Mouse (Mus musculus) hindbrain, embryonic 11.5 days (tissue): Measurements from ENCODE around the gene Prss38. TPM values are rescaled to one million over a fixed set of nuclear protein-coding genes. Genes with fewer than 3 reads are reported as not detected.

Experiments used
- ATAC-seq: fragments of 200-750 bp; cut with Nextera tagmentation; 2 replicates; pipeline ENCODE4 v1.8.0; 2017; ENCODE audit warnings: mild to moderate bottlenecking, moderate TSS enrichment, moderate library complexity; ENCODE audit not compliant: low FRiP score
- DNase-seq: peaks from one replicate; pipeline ENCODE4 v3.0.0-alpha.2; 2015; ENCODE audit warnings: low spot score
- H3K27ac ChIP-seq: fragments of 300-500 bp; sonication (generic); 2 replicates; pipeline ENCODE4 v1.5.1; 2014; ENCODE audit warnings: mild to moderate bottlenecking, low read depth, low read length
- H3K27me3 ChIP-seq: fragments of 300-500 bp; sonication (generic); 2 replicates; pipeline ENCODE4 v1.6.1; 2014; ENCODE audit warnings: mild to moderate bottlenecking, low read length, moderate library complexity, mixed read lengths; ENCODE audit not compliant: control insufficient read depth, insufficient read depth
- H3K36me3 ChIP-seq: fragments of 300-500 bp; sonication (generic); 2 replicates; pipeline ENCODE4 v1.6.1; 2014; ENCODE audit warnings: mild to moderate bottlenecking, low read length, moderate library complexity, mixed read lengths; ENCODE audit not compliant: control insufficient read depth, insufficient read depth
- H3K4me1 ChIP-seq: fragments of 300-500 bp; sonication (generic); replicated peaks from 2 replicates; pipeline ENCODE4 v1.6.1; 2014; ENCODE audit warnings: low read length, mixed read lengths; ENCODE audit not compliant: control insufficient read depth, insufficient read depth
- H3K4me2 ChIP-seq: fragments of 300-500 bp; sonication (generic); replicated peaks from 2 replicates; pipeline ENCODE4 v1.6.1; 2014; ENCODE audit warnings: mild to moderate bottlenecking, low read depth, low read length
- H3K4me3 ChIP-seq: fragments of 300-500 bp; sonication (generic); 2 replicates; pipeline ENCODE4 v1.5.1; 2014; ENCODE audit warnings: low read depth, low read length
- H3K9ac ChIP-seq: fragments of 300-500 bp; sonication (generic); 2 replicates; pipeline ENCODE4 v1.6.1; 2014; ENCODE audit warnings: low read depth, low read length
- H3K9me3 ChIP-seq: fragments of 300-500 bp; sonication (generic); 2 replicates; pipeline ENCODE4 v1.6.1; 2016; ENCODE audit warnings: low read length; ENCODE audit not compliant: control insufficient read depth
- WGBS: fragments of 180-500 bp; shearing (Covaris S2); extraction: QIAGEN DNeasy Blood & Tissue Kit; methylation state at CpG from one replicate; pipeline ENCODE4 v1.1.7; 2014; 5-methylcytosine and 5-hydroxymethylcytosine counted together
- polyA plus RNA-seq: library from polyadenylated mRNA; unstranded; fragments of >200 nt; fragmentation: Nextera tagmentation; extraction: Ambion mirVana; gene quantifications from 2 replicates; pipeline ENCODE4 v1.2.1, GENCODE M21; 2014

Prss38 gene
- polyA plus RNA-seq: not detected in 2 replicates

GRCm38 (mm10) chr11:59375475-59375874, at the start of gene Prss38:
TSS of gene Prss38 (minus strand) at chr11:59375657.
- H3K36me3 ChIP-seq: no peaks in the 10 kb centered on the region
- H3K9ac ChIP-seq: no peak within 1 kb of the TSS
- no peaks in the 10 kb centered on the region for H3K4me1 ChIP-seq
- no peak within 1 kb of the TSS for H3K4me2 ChIP-seq
- ATAC-seq (no peak), DNase-seq (no peak)
- WGBS: 73% methylated on average over 16 of the region's 16 CpGs
- H3K4me3 ChIP-seq: no peak within 1 kb of the TSS
- H3K9me3 ChIP-seq: no peaks in the 10 kb centered on the region
- H3K27ac ChIP-seq: no peak within 1 kb of the TSS
- no peaks in the 10 kb centered on the region for H3K27me3 ChIP-seq

DNA sequence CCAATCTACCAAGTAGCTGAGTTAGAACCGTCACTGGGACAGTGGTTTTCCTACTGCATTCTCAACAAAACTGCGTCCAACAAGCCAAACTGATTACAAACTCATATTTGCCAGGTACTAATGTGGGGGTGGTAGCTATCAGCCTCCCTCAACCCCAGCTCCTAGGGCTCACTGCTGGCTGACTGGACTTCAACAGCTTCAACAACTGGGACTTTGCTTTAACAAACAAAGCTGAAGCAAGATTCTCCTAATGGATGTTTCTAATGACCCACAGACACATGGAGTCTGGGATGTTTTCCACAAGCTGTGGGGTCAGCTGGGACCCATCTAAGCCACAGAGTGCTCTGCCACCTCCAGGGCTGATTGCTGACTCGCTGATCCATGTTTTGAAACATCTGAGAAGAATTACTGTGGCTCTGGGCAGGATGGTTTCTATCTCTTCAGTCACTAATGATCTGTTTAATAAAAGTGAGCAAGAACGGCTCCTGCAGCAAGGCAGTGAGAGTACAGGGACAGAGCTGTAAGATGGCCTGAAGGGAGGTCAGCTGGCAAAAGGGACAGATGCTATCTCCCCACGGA, 47.6 kb upstream of the Prss38 start:
- Histone ChIP-seq H3K9me3 (no peaks in the 10 kb centered on the region), H3K4me1 (no peaks in the 10 kb centered on the region), H3K4me3 (no peak overlapping the region), H3K27ac (no peak overlapping the region), H3K36me3 (peaks cover 5% of the 10 kb centered on the region; the same call in 1 of the 2 replicates), H3K27me3 (no peaks in the 10 kb centered on the region), H3K4me2 (no peak overlapping the region), H3K9ac (no peak overlapping the region)
- DNase-seq: no peak
- WGBS: 83% methylated on average over 5 of the region's 5 CpGs
- no peak for ATAC-seq

GRCm38 (mm10) chr11:59421967-59422366, 46.5 kb upstream of the Prss38 start:
- Histone ChIP-seq H3K36me3 (peaks cover 3% of the 10 kb centered on the region; the same call in 1 of the 2 replicates), H3K27me3 (no peaks in the 10 kb centered on the region), H3K9me3 (no peaks in the 10 kb centered on the region), H3K4me3 (no peak overlapping the region), H3K27ac (no peak overlapping the region), H3K9ac (no peak overlapping the region), H3K4me2 (no peak overlapping the region), H3K4me1 (no peaks in the 10 kb centered on the region)
- DNase-seq: no peak
- WGBS: 97% methylated on average over 2 of the region's 2 CpGs
- no peak for ATAC-seq

DNA sequence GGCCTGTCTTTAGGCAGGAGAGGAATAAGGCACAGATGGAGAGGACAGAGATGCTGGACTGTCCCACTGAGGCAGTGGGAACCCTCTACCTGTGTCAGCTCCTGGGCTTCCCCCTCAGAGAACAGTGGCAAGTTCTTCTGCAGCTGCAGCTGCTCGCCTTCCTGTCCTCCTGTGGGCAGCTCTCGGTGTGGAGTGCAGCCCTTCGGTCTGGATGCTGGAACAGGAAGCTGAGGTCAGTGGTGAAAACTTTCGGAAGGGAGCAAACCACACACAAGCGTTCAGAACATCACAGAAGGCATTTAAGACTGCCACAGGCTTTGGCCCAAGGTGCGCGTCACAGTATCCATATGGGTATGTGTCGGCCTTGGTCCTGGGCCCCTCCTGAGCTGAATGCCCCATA, 46.0 kb upstream of the Prss38 start:
- H3K4me3 ChIP-seq: no peak overlapping the region
- H3K9ac ChIP-seq: no peak overlapping the region
- H3K27ac ChIP-seq: no peak overlapping the region
- DNase-seq: no peak
- no peaks in the 10 kb centered on the region for H3K27me3 ChIP-seq
- no peak overlapping the region for H3K4me2 ChIP-seq
- no peak for ATAC-seq
- H3K36me3 ChIP-seq: peaks cover 3% of the 10 kb centered on the region; the same call in 1 of the 2 replicates
- H3K9me3 ChIP-seq: no peaks in the 10 kb centered on the region
- H3K4me1 ChIP-seq: no peaks in the 10 kb centered on the region
- WGBS: 93% methylated on average over 8 of the region's 8 CpGs

- no peak for DNase-seq
- WGBS: 75% methylated on average over 5 of the region's 5 CpGs
- Histone ChIP-seq H3K4me2 (no peak overlapping the region), H3K9ac (no peak overlapping the region), H3K4me3 (no peak overlapping the region), H3K9me3 (no peaks in the 10 kb centered on the region), H3K4me1 (no peaks in the 10 kb centered on the region), H3K36me3 (peaks cover 5% of the 10 kb centered on the region; the same call in 1 of the 2 replicates), H3K27me3 (no peaks in the 10 kb centered on the region), H3K27ac (no peak overlapping the region)
- no peak for ATAC-seq
Observed at GRCm38 (mm10) chr11:59418708-59419107, 43.3 kb upstream of the Prss38 start.

GRCm38 (mm10) chr11:59412999-59413863, 37.8 kb upstream of the Prss38 start:
- Histone ChIP-seq H3K36me3 (0 out of 2 replicates have a peak, but pooled peaks cover 2% of the 10 kb centered on the region), H3K27ac (no peak overlapping the region), H3K4me2 (no peak overlapping the region), H3K9ac (no peak overlapping the region), H3K9me3 (no peaks in the 10 kb centered on the region), H3K4me1 (no peaks in the 10 kb centered on the region), H3K4me3 (no peak overlapping the region), H3K27me3 (no peaks in the 10 kb centered on the region)
- 80% methylated on average over 13 of the region's 13 CpGs for WGBS
- DNase-seq: no peak
- ATAC-seq: no peak

DNA sequence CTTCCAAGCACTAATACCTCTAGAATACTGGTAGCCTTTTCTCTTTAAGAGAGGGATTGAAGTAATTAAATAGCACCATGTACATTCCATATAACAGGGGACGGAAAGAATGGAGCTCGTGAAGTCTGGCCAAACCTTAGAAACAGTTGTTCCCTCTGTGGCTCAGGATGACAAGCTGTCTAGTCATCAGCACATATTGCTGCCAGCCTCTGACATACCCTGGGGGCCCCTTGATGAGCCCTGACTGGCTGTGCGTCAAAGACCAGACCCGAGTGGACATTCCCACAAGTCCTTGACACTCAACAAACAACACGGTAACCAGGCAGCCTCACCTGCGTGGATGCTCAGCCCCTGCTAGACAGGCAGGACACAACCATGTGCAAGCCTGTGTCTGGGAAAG, 36.6 kb upstream of the Prss38 start:
- H3K9me3 ChIP-seq: no peaks in the 10 kb centered on the region
- DNase-seq: no peak
- no peak for ATAC-seq
- H3K27ac ChIP-seq: no peak overlapping the region
- no peaks in the 10 kb centered on the region for H3K27me3 ChIP-seq
- no peak overlapping the region for H3K4me2 ChIP-seq
- 0 out of 2 replicates have a peak, but pooled peaks cover 2% of the 10 kb centered on the region for H3K36me3 ChIP-seq
- no peak overlapping the region for H3K9ac ChIP-seq
- H3K4me1 ChIP-seq: no peaks in the 10 kb centered on the region
- WGBS: 85% methylated on average over 6 of the region's 6 CpGs
- H3K4me3 ChIP-seq: no peak overlapping the region

DNA sequence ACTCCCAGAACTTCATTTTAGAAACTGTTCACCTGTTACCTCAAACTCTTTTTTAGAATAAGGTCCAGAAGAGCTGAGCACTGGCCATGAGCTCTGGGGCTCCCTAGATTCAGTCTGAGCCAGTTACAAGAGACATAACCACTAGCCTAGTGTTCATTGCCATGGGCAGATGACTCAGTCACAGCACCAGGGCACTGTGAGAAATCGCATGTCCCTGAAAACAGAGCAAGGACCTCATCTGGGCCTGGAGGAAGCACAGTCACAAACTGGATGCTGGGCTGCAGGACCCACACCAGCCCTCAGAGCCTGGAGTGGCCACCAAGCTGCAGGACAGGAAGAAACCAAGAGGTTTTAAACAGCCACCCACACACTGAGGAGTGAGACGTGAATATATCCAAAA, 35.4 kb upstream of the Prss38 start:
- 94% methylated on average over 2 of the region's 2 CpGs for WGBS
- H3K36me3 ChIP-seq: 0 out of 2 replicates have a peak, but pooled peaks cover 6% of the 10 kb centered on the region
- ATAC-seq (no peak), DNase-seq (no peak)
- H3K9ac ChIP-seq: no peak overlapping the region
- no peak overlapping the region for H3K4me2 ChIP-seq
- no peak overlapping the region for H3K27ac ChIP-seq
- no peaks in the 10 kb centered on the region for H3K9me3 ChIP-seq
- no peak overlapping the region for H3K4me3 ChIP-seq
- H3K27me3 ChIP-seq: no peaks in the 10 kb centered on the region
- H3K4me1 ChIP-seq: no peaks in the 10 kb centered on the region
